Mouse (Mus musculus) testis, postnatal 14 days (tissue): ENCODE measurements around the gene Cyp4v3.
A peak's percentile ranks its signal among the peaks of the same experiment; 100 is the strongest.
"Not testable (repeated sequence)": the region's sequence is repeated elsewhere in the genome, so short reads cannot be mapped to it uniquely, and the experiment has no call there.

ENCODE experiments used
- DNase-seq: peaks from one replicate; pipeline ENCODE4 v3.0.0; 2021; ENCODE audit warnings: low spot score

Gene Cyp4v3

DNA sequence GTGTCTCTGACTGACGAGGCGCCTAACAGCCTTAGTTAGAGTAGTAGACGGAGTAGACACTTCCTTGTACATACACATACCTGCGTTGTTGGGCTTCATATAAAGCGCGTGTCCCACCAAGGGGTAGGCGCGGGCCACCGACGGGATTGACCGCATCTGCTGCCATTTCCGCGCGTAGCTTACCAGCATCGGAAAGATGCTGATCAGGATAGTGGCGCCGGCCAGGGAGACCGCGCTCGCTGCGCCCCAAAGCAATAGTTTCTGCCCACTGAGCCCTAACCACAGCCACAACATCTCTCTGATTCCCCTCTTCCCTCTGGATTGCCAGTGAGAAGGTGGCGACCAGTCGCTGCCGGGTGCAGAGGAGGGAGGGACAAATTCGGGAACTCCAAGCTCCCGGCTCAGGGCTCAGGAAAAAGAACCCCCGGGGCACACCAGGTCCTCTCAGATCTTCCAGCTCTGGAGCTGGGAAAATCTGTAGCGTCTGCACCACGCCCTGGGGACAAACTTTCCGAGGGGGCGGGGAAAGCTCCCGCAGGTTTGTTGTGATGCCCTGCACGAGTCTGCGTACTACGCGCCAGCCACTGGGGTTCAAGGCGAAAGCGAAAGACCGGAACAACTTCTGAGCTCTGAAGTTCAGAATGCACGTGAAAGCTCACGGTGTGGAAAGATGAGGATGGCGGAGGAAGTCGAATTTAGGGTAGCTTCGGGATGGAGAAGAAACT, at the start of gene Cyp4v3:
Gene Cyp4v3 (minus strand): TSS at position 532 of the 725 bp plus-strand sequence.
- DNase-seq: peak; percentile 55

GRCm38 (mm10) chr8:45381963-45382347, 48.9 kb upstream of the Cyp4v3 start, which contains the start of gene Fam149a:
Fam149a (minus strand) TSS chr8:45382291.
- no peak for DNase-seq

DNA sequence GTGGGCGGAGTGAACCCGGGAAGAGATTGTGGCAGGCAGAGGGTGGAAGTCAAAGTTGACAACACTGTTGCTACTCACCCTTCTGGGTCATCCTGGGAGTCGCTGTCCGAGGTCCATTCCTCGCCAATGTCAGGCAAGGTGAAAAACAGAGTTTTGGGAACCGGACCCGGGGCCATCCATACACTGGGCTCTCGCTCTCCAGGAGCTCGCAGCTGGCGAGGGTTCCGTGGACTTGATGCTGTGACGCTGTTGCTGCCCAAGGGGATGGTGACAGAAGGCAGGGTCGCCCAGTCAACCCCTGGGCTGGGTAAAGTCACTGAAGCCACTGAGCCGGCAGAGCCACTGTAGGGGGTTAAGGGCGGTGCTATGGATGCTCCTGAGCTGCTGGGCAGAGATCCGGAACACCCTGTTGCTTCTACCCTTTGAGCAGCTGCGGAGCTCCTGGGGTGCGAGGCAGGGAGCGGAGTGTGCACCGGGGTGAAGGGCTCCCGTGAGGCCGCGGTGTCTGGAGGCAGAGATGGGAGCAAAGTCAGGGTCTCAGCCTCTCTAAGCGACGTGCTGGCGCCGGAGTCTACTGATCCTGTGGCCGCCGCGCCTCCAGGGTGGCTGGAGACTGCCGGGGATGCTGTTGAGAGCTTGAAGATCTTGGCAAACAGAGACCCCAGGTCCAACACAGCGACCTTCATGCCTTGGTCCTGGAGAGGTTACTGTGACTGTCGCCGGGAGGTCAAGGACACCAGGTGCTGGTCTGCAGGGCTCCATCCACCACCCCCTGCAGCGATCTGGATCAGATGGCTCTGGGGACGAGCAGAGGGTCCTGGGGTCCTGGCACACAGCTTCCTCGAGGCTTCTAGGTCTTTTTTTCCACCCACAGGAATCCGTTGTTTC, 48.3 kb upstream of the Cyp4v3 start:
- no peak for DNase-seq

- DNase-seq: no peak
Observed at GRCm38 (mm10) chr8:45380598-45380997, 47.6 kb upstream of the Cyp4v3 start.

DNA sequence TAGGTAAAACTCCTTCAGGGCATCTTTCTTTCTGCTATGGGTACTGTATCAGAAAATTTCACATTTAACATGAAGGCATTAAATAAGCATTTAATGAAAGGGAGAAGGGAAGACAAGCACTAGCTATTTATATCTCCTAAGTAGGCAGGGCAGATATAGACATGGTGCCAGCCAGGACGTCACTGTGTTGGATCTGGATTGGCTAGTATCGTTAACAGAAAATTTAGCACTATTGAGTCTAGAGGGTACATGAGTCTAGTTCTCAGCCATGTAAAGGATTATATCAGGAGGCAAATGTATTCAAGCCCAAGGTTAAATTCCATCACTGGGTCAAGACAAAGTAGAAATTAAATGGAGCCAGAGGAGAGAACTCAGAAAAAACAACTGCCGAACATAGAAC, 41.1 kb upstream of the Cyp4v3 start:
- no peak for DNase-seq

DNA sequence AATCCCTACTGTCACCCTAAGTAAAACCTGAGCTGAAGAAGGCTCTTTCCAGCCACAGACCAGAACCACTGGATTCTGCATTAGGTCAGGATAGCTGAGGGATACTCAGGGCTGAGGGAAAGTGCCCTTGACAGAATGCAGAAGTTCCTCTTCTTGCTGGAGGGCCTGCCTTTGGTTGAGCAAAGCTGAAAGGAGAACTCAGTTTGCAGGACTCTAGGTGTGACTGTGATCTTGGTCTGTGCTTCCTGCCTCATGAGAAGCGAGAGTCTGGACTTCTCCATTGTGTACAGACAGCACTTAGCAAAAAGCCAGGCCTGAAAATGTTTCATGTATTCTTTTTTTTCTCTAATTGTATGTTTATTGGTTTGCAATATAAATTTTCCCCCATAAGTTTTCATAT, 34.1 kb upstream of the Cyp4v3 start:
- no peak for DNase-seq

DNA sequence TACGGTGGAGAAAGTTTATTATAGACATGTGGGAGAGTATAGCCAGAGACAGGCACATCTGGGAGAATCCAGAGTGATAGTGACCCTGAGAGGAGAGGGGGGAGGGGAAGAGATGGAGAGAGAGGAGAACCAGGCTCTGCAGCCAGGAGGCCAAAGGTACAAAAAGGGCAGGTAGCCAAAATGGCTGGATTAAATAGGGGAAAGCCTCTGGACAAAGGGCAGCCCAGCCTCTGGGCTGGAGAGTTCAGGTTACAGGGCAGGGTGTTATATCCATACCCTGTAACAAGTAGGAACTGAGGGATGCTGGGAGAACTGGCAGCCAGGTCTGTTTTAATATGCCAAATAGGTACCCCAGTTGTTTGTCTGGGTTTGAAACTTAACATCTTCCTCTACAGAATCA, 30.2 kb upstream of the Cyp4v3 start:
- DNase-seq: no peak

- DNase-seq: no peak
Observed at GRCm38 (mm10) chr8:45362323-45362722, 29.3 kb upstream of the Cyp4v3 start.

DNA sequence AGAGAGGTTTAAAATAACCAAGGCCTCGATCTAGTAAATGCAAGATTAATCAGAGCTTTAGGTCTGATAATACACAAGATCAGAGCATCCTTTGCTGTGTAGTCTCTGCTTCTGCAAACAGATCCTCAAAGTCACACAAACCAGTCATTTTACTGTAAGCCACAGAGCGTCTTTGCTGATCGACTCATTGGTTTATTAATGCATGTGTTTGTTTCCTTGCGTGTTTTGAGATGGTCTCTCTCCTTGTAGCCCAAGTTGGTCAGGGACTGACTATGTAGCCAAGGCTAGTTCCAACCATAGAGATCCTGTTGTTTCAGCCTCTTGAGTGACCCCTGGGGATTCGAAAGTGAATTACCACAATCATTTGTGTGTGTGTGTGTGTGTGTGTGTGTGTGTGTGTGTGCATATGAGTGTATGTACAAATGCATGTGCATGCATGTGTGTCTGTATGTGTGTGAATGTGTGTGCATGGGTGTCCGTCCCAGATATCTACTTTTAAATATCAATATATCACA, 26.1 kb upstream of the Cyp4v3 start:
- DNase-seq: no peak

GRCm38 (mm10) chr8:45358132-45358918, 25.3 kb upstream of the Cyp4v3 start:
- no peak for DNase-seq

GRCm38 (mm10) chr8:45355809-45356208, 22.8 kb upstream of the Cyp4v3 start:
- DNase-seq: no peak

DNA sequence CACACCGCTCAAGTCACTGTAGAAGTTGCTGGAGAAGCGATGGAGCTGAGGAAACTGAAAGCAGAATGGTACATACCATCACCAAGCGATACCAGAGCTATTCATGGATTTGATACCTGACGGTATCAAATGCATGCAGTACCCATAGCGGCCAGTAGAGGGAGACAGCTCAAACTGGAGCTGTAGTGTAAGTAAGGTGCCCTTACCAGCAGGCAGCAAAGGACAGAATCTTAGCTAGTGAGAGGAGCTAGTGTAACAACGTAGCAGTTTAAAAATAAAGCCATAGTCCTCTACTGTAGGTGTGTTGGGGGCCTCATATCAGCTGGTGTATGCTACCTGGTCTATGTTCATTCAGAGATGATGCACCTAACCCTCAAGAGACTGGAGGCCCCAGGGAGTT, 12.0 kb upstream of the Cyp4v3 start:
- DNase-seq: peak; percentile 43

- no peak for DNase-seq
Observed at GRCm38 (mm10) chr8:45344298-45344697, 11.3 kb upstream of the Cyp4v3 start.

- DNase-seq: no peak
Observed at GRCm38 (mm10) chr8:45341630-45342628, 8.9 kb upstream of the Cyp4v3 start.

- no peak for DNase-seq
Observed at GRCm38 (mm10) chr8:45333493-45333892, 477 bp upstream of the Cyp4v3 start.

- DNase-seq: no peak
Observed at GRCm38 (mm10) chr8:45330856-45331255, 2.2 kb downstream of the Cyp4v3 start.

- no peak for DNase-seq
Observed at GRCm38 (mm10) chr8:45329206-45329980, 3.6 kb downstream of the Cyp4v3 start.

DNA sequence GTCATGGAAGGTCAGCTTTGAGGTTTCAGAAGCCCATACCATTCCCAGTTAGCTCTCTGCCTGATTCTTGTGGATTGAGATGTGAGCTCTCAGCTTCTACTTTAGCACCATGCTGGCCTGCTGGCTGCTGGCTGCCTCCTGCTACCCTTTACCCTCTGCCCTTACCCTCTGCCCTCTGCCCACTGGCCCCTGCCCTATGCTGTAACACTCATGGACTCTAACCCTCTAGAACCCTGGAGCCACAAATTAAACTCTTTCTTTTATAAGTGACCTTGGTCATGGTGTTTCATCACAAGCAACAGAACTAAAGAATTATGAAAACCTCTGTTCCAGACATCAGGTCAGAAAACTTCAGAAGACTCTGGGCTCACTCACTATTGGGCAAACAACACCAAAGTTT, 5.9 kb downstream of the Cyp4v3 start:
- DNase-seq: not testable (repeated sequence)

GRCm38 (mm10) chr8:45324151-45324550, 8.9 kb downstream of the Cyp4v3 start:
- DNase-seq: no peak

DNA sequence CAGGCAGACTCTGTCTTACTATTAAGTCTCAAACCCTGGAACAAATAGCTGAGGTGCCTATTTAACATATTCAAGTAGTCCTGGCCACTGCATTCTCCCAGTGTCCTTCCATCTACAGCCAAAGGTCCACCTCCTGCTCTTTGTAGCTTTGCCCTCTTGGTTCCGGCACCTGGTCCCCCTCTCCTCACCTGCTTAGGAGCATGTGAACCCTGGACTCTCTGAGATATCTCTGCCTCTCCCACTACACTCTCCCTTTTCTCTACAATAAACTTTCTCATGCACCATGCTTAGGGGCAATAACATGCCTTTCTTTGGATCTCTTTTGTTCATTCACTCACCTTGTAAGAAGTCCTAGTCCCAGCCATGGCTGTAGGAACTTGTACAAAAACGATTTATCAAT, 11.7 kb downstream of the Cyp4v3 start:
- DNase-seq: no peak
